Mouse (Mus musculus) cerebellum, postnatal 14 days (tissue): Measurements from ENCODE around the gene Galnt3.
A peak's percentile ranks its signal among the peaks of the same experiment; 100 is the strongest.

ENCODE experiments used
- DNase-seq, 2 experiments: peaks; one replicate each; pipeline ENCODE4 v3.0.0; 2021; ENCODE audit warnings: mixed read lengths in 2 of 2

Galnt3 gene

GRCm38 (mm10) chr2:66103740-66104436 lies 20.9 kb downstream of the Galnt3 start:
- no peak for DNase-seq

GRCm38 (mm10) chr2:66101686-66102304 lies 23.0 kb downstream of the Galnt3 start:
- DNase-seq: no peak

- DNase-seq: peak in 1 of 2 experiments; percentile 12
These were observed 24.0 kb downstream of the Galnt3 start for GRCm38 (mm10) chr2:66100671-66101351.

- DNase-seq: no peak
These were observed 24.6 kb downstream of the Galnt3 start for GRCm38 (mm10) chr2:66100239-66100638.

- DNase-seq: no peak
These were observed 30.1 kb downstream of the Galnt3 start for GRCm38 (mm10) chr2:66094622-66095181.

GRCm38 (mm10) chr2:66091296-66091695 lies 33.5 kb downstream of the Galnt3 start:
- no peak for DNase-seq

GRCm38 (mm10) chr2:66081876-66082275 lies 42.9 kb downstream of the Galnt3 start:
- DNase-seq: peak; percentile 66 to 72

GRCm38 (mm10) chr2:66080731-66081130 lies 44.1 kb downstream of the Galnt3 start:
- DNase-seq: no peak

GRCm38 (mm10) chr2:66069454-66069853 lies 55.3 kb downstream of the Galnt3 start:
- DNase-seq: no peak

GRCm38 (mm10) chr2:66063291-66063690 lies 61.5 kb downstream of the Galnt3 start:
- no peak for DNase-seq

- no peak for DNase-seq
These were observed 80.2 kb downstream of the Galnt3 start for GRCm38 (mm10) chr2:66044405-66045089.

GRCm38 (mm10) chr2:66043441-66044404 lies 81.1 kb downstream of the Galnt3 start:
- DNase-seq: peak; percentile 74

GRCm38 (mm10) chr2:66041917-66042419 lies 82.8 kb downstream of the Galnt3 start:
- peak; percentile 85 to 86 for DNase-seq

GRCm38 (mm10) chr2:66041203-66041916 lies 83.4 kb downstream of the Galnt3 start:
- DNase-seq: peak in 1 of 2 experiments; percentile 32

GRCm38 (mm10) chr2:66040611-66041010 lies 84.2 kb downstream of the Galnt3 start:
- DNase-seq: peak in 1 of 2 experiments; percentile 18

GRCm38 (mm10) chr2:66034907-66035679 lies 89.7 kb downstream of the Galnt3 start:
- DNase-seq: peak; percentile 38 to 63
